Mouse (Mus musculus) testis, adult 2 months (tissue): ENCODE data around the gene Rps6kc1.

Experiments
- CTCF ChIP-seq: fragments of 200-500 bp; IDR thresholded peaks from 2 replicates; pipeline ENCODE4 v1.5.1; 2012; ENCODE audit warnings: low read depth, mild to moderate bottlenecking, inconsistent platforms, low read length, moderate library complexity; ENCODE audit not compliant: control insufficient read depth, insufficient read depth, insufficient replicate concordance
- POLR2A ChIP-seq: fragments of 200-500 bp; IDR thresholded peaks from 2 replicates; pipeline ENCODE4 v1.6.1; 2012; ENCODE audit warnings: low read depth, mild to moderate bottlenecking, inconsistent platforms, low read length, moderate library complexity; ENCODE audit not compliant: control insufficient read depth

GRCm38 (mm10) chr1:190667326-190667725 lies 244.2 kb downstream of the Rps6kc1 start:
- no peak for TF ChIP-seq POLR2A
- TF ChIP-seq CTCF, result no peak
